Mouse (Mus musculus) layer of hippocampus, adult 9-10 months (tissue): Measurements from ENCODE around the gene Ift22.
A peak's percentile ranks its signal among the peaks of the same experiment; 100 is the strongest.
"Not testable (repeated sequence)": the region's sequence is repeated elsewhere in the genome, so short reads cannot be mapped to it uniquely, and the experiment has no call there.

Experiments used
- DNase-seq: peaks from one replicate; pipeline ENCODE4 v3.0.0; 2022; ENCODE audit warnings: low spot score

Gene Ift22

GRCm38 (mm10) chr5:136907587-136907986 is 363 bp upstream of the Ift22 start:
- no peak for DNase-seq

GRCm38 (mm10) chr5:136914183-136914582 is 6.2 kb downstream of the Ift22 start:
- DNase-seq: no peak

GRCm38 (mm10) chr5:136917613-136918242 is 9.8 kb downstream of the Ift22 start:
- DNase-seq: no peak

GRCm38 (mm10) chr5:136918655-136919472 is 10.9 kb downstream of the Ift22 start:
- DNase-seq: peak; percentile 85

GRCm38 (mm10) chr5:136919546-136920301 is 11.8 kb downstream of the Ift22 start:
- no peak for DNase-seq

GRCm38 (mm10) chr5:136922830-136923229 is 14.9 kb downstream of the Ift22 start:
- no peak for DNase-seq

GRCm38 (mm10) chr5:136923751-136924478 is 16.0 kb downstream of the Ift22 start:
- no peak for DNase-seq

GRCm38 (mm10) chr5:136929073-136929472 is 21.1 kb downstream of the Ift22 start:
- peak; percentile 77 for DNase-seq

GRCm38 (mm10) chr5:136931896-136932295 is 23.9 kb downstream of the Ift22 start:
- DNase-seq: no peak

- no peak for DNase-seq
These were observed 25.0 kb downstream of the Ift22 start for GRCm38 (mm10) chr5:136932956-136933355.

- DNase-seq: no peak
These were observed 26.0 kb downstream of the Ift22 start for GRCm38 (mm10) chr5:136933930-136934329.

- no peak for DNase-seq
These were observed 28.1 kb downstream of the Ift22 start for GRCm38 (mm10) chr5:136935905-136936695.

- DNase-seq: no peak
These were observed 28.8 kb downstream of the Ift22 start for GRCm38 (mm10) chr5:136936750-136937149.

- no peak for DNase-seq
These were observed 29.7 kb downstream of the Ift22 start for GRCm38 (mm10) chr5:136937621-136938020.

- no peak for DNase-seq
These were observed 31.3 kb downstream of the Ift22 start for GRCm38 (mm10) chr5:136939284-136939683.

- DNase-seq: not testable (repeated sequence)
These were observed 32.1 kb downstream of the Ift22 start for GRCm38 (mm10) chr5:136940029-136940428.

- no peak for DNase-seq
These were observed 33.1 kb downstream of the Ift22 start for GRCm38 (mm10) chr5:136940845-136941560.

GRCm38 (mm10) chr5:136942781-136943180 is 34.8 kb downstream of the Ift22 start:
- DNase-seq: no peak

- no peak for DNase-seq
These were observed 35.4 kb downstream of the Ift22 start for GRCm38 (mm10) chr5:136943382-136943781.

- DNase-seq: no peak
These were observed 37.1 kb downstream of the Ift22 start for GRCm38 (mm10) chr5:136945084-136945483.

- DNase-seq: no peak
These were observed 39.9 kb downstream of the Ift22 start for GRCm38 (mm10) chr5:136947874-136948273.
